Mouse (Mus musculus): Measurements from ENCODE around the gene Zfp710. TPM values are rescaled to one million over a fixed set of nuclear protein-coding genes. Genes with fewer than 3 reads are reported as not detected.

The Zfp710 gene
- polyA plus RNA-seq, 1 experiment: 28.1 TPM

GRCm38 (mm10) chr7:80074921-80075441 is 50.4 kb downstream of the Zfp710 start:
- H3K4me1 ChIP-seq (ENCODE audit: control insufficient read depth, insufficient read depth, low read length): peaks cover 15% of the 10 kb centered on the region
- WGBS: 3% methylated on average over 5 of the region's 5 CpGs
- H3K27ac ChIP-seq (ENCODE audit: control insufficient read depth, insufficient read depth, low read depth, low read length, poor library complexity): peak overlapping the region; percentile 80
- TF ChIP-seq CTCF (IDR thresholded peaks at IDR 0.05; ENCODE audit: control insufficient read depth, insufficient read depth, low read length) (no peak), POLR2A (IDR thresholded peaks at IDR 0.05; ENCODE audit: borderline replicate concordance, control insufficient read depth, low read depth, low read length) (no peak)
- peak overlapping the region; percentile 8 for H3K4me3 ChIP-seq (replicated peaks; ENCODE audit: control insufficient read depth, low read depth, low read length)

DNA sequence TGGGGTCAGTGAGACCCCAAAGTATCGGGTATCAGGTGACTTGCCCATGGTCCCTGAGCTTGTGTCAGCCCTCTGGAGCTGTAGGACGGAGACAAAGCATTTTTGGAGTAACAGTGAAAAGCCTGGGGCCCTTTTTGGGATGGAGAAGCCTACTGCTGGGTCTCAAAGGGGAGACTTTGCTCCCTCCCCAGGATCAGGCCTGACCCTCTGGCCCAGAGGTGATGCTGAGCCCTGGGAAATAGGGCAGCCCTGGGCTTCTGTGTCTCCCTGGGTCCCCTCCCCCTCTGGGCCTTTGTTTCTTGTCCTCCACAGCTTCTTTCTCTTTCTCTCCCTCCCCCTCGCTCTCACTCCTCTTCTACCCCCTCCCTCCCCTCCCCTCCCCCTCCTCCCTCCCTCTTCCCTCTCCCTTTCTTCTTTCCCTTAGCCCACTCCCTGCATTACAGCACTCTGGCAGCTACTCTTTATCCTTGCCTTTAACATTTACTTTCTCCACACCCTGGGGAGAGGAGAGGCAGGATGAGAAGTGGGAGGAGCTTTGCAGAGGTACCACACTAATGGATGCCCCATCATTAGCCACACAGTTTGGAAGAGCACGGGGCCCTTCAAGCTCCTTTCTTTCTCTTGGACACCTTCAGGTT is 51.5 kb downstream of the Zfp710 start:
- peaks cover 15% of the 10 kb centered on the region for H3K4me1 ChIP-seq (ENCODE audit: control insufficient read depth, insufficient read depth, low read length)
- peak overlapping the region; percentile 80 for H3K27ac ChIP-seq (ENCODE audit: control insufficient read depth, insufficient read depth, low read depth, low read length, poor library complexity)
- H3K4me3 ChIP-seq (replicated peaks; ENCODE audit: control insufficient read depth, low read depth, low read length): no peak overlapping the region
- TF ChIP-seq CTCF (IDR thresholded peaks at IDR 0.05; ENCODE audit: control insufficient read depth, insufficient read depth, low read length) (no peak), POLR2A (IDR thresholded peaks at IDR 0.05; ENCODE audit: borderline replicate concordance, control insufficient read depth, low read depth, low read length) (no peak)
- WGBS: 56% methylated on average over 4 of the region's 4 CpGs

DNA sequence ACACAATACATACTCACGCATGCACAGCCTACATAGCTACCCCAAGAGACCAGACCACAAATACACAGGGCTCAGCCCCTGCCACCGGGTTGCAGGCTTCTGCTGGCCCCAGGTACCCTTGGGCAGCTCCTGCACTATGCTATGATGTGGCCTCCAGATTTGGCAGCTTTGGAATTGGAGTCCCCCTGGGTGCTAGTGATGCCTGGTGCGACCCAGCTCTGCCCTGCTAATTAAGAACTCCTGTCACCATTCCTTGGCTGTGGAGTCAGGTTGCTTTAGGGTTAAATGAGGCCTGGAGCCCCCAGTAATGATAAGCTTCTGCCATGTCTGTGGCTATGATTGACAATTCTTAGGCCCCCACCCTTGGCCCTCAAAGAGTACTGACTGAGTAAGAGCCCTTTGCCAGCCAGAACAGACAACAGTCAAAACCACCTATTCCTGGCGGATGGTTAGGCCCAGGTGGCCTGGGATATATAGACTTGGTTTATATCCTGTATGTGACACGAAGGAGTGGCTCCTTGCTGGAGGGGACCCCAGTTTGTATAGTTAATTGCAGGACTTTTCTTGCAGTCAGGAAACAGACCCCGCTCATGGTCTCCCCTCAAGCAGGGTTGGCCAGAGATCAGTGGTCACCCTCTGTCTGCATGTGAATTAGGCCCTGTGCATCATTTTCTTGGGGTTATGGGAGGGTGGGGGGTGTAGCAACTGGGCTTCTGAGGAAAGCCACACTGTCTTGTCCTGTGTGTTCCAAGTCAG is 52.5 kb downstream of the Zfp710 start:
- Histone ChIP-seq H3K27ac (ENCODE audit: control insufficient read depth, insufficient read depth, low read depth, low read length, poor library complexity) (0 out of 2 replicates have a peak overlapping the region, but pooled peaks have one; percentile 8), H3K4me3 (replicated peaks; ENCODE audit: control insufficient read depth, low read depth, low read length) (no peak overlapping the region), H3K4me1 (ENCODE audit: control insufficient read depth, insufficient read depth, low read length) (peaks cover 15% of the 10 kb centered on the region)
- TF ChIP-seq POLR2A (IDR thresholded peaks at IDR 0.05; ENCODE audit: borderline replicate concordance, control insufficient read depth, low read depth, low read length): no peak
- no peak for TF ChIP-seq CTCF (IDR thresholded peaks at IDR 0.05; ENCODE audit: control insufficient read depth, insufficient read depth, low read length)
- WGBS: 66% methylated on average over 6 of the region's 6 CpGs

DNA sequence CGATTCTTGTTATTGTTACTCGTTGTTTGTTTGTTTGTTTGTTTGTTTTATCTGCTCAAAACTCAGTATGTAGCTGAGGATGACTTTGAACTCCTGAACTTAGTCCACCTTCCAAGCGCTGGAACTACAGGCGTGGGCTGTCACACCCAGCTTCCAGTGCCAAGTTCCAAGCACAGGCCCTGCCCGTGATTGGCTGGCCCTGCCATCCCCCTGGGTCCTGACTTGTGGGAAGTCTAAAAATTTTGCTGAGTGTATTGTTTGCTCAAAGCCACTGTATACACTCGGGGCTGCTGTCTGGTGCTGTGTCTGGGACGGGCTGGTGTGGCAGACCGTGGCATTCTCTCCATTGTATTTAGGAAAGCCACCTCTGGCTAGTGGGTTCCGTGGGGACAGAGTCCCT is 53.2 kb downstream of the Zfp710 start:
- Histone ChIP-seq H3K27ac (ENCODE audit: control insufficient read depth, insufficient read depth, low read depth, low read length, poor library complexity) (0 out of 2 replicates have a peak overlapping the region, but pooled peaks have one; percentile 5), H3K4me1 (ENCODE audit: control insufficient read depth, insufficient read depth, low read length) (peaks cover 13% of the 10 kb centered on the region; the same call in 1 of the 2 replicates), H3K4me3 (replicated peaks; ENCODE audit: control insufficient read depth, low read depth, low read length) (no peak overlapping the region)
- TF ChIP-seq POLR2A (IDR thresholded peaks at IDR 0.05; ENCODE audit: borderline replicate concordance, control insufficient read depth, low read depth, low read length) (no peak), CTCF (IDR thresholded peaks at IDR 0.05; ENCODE audit: control insufficient read depth, insufficient read depth, low read length) (no peak)
- 50% methylated on average over 9 of the region's 9 CpGs for WGBS

DNA sequence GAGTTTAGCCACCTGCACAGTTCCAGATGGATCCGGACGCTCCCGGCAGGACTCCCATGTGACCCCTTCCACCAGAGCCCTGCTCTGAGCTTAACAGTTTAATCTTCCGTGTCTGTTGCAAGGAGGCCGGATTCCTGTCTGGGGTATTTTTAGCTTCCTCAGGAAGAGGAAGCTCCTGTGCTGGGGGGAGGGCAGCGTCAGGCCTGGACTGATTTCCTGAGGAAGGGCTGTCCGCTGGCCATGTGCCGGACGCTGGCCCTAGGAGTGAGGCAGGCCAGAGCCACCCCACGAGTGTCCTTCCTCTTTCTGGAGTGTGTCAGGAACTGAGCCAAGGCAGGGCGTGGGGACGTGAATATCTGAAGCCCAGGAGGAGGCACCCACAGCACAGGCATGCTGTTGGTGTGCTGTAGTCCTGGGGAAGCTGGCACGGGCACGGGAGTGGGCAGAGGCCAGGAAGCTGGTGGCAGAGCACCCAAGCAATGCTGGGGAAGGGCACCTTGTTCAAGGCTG is 54.2 kb downstream of the Zfp710 start:
- peaks cover 10% of the 10 kb centered on the region; the same call in 1 of the 2 replicates for H3K4me1 ChIP-seq (ENCODE audit: control insufficient read depth, insufficient read depth, low read length)
- H3K4me3 ChIP-seq (replicated peaks; ENCODE audit: control insufficient read depth, low read depth, low read length): no peak overlapping the region
- peak overlapping the region; percentile 63 for H3K27ac ChIP-seq (ENCODE audit: control insufficient read depth, insufficient read depth, low read depth, low read length, poor library complexity)
- WGBS: 3% methylated on average over 14 of the region's 14 CpGs
- TF ChIP-seq CTCF (IDR thresholded peaks at IDR 0.05; ENCODE audit: control insufficient read depth, insufficient read depth, low read length): no peak
- TF ChIP-seq POLR2A (IDR thresholded peaks at IDR 0.05; ENCODE audit: borderline replicate concordance, control insufficient read depth, low read depth, low read length): peak; percentile 8; the same call in 1 of the 2 replicates

DNA sequence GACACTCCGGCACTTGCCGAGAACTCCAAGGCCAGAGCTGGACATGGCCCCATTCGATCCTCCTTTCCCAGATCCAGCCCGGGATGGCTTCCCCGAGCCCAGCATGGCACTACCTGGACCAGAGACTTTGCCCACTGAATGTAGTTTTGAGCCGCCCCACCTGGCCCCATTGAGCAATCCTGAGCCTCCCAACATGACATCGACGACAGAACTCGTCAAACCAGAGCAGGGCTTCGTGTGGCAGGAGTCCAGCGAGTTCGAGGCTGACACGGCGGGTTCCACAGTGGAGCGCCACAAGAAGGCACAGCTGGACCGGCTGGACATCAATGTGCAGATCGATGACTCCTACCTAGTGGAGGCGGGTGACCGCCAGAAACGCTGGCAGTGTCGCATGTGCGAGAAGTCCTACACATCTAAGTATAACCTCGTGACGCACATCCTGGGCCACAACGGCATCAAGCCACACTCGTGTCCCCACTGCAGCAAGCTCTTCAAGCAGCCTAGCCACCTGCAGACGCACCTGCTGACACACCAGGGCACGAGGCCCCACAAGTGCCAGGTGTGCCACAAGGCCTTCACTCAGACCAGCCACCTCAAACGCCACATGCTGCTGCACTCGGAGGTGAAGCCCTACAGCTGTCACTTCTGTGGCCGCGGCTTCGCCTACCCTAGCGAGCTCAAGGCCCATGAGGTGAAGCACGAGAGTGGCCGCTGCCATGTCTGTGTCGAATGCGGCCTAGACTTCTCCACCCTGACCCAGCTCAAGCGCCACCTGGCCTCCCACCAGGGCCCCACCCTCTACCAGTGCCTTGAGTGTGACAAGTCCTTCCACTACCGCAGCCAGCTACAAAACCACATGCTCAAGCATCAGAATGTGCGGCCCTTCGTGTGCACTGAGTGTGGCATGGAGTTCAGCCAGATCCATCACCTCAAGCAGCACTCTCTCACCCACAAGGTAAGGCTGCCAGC is 57.3 kb downstream of the Zfp710 start:
- Histone ChIP-seq H3K4me3 (replicated peaks; ENCODE audit: control insufficient read depth, low read depth, low read length) (no peak overlapping the region), H3K4me1 (ENCODE audit: control insufficient read depth, insufficient read depth, low read length) (peaks cover 5% of the 10 kb centered on the region; the same call in 1 of the 2 replicates), H3K27ac (ENCODE audit: control insufficient read depth, insufficient read depth, low read depth, low read length, poor library complexity) (no peak overlapping the region)
- WGBS: 87% methylated on average over 42 of the region's 42 CpGs
- no peak for TF ChIP-seq CTCF (IDR thresholded peaks at IDR 0.05; ENCODE audit: control insufficient read depth, insufficient read depth, low read length)
- no peak for TF ChIP-seq POLR2A (IDR thresholded peaks at IDR 0.05; ENCODE audit: borderline replicate concordance, control insufficient read depth, low read depth, low read length)

DNA sequence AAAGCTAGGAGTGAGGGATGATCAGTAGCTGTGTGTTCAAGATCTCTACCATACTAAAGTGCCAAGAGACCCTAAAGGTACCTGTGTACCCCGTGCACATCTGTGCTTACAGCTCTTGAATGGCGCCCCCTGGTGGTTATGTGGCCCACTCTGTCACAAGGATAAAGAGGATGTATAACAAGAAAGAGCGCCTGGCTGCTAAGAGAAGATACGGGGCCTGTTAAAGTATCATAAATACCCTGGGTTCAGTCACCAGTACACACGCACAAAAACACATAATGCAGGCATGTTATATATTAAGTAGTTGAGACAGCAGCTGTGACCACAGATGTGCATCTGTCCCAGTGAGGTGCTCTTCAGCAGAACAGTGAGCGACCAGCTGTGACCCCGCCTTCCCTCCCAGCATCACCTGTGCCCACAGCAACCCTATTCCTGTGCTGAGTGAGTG is 59.9 kb downstream of the Zfp710 start:
- Histone ChIP-seq H3K27ac (ENCODE audit: control insufficient read depth, insufficient read depth, low read depth, low read length, poor library complexity) (no peak overlapping the region), H3K4me1 (ENCODE audit: control insufficient read depth, insufficient read depth, low read length) (no peaks in the 10 kb centered on the region; the same call in 1 of the 2 replicates), H3K4me3 (replicated peaks; ENCODE audit: control insufficient read depth, low read depth, low read length) (no peak overlapping the region)
- TF ChIP-seq CTCF (IDR thresholded peaks at IDR 0.05; ENCODE audit: control insufficient read depth, insufficient read depth, low read length) (peak; percentile 81), POLR2A (IDR thresholded peaks at IDR 0.05; ENCODE audit: borderline replicate concordance, control insufficient read depth, low read depth, low read length) (no peak)
- 49% methylated on average over 7 of the region's 7 CpGs for WGBS

All from bone marrow, adult 2 months (tissue).